Mouse (Mus musculus) MEL (cell line): Measurements from ENCODE around the gene Fxr2. TPM values are rescaled to one million over a fixed set of nuclear protein-coding genes. Genes with fewer than 3 reads are reported as not detected.

Experiments
- DNase-seq: peaks from one replicate; pipeline ENCODE4 v3.0.0; 2011; ENCODE audit warnings: low read depth, low spot score
- H3K27ac ChIP-seq: 2 replicates; pipeline ENCODE4 v1.5.1; 2012; ENCODE audit warnings: low read depth, mild to moderate bottlenecking, control low read depth, low read length, moderate library complexity; ENCODE audit not compliant: control insufficient read depth
- H3K27me3 ChIP-seq, 2 experiments: fragments of 150-350 bp in 1 of 2; sonication (generic) in 1 of 2; 2 replicates each; pipeline ENCODE4 v1.6.1; 2012; ENCODE audit warnings: low read length in 2 of 2, mild to moderate bottlenecking in 2 of 2, improper control_type of control experiment in 1 of 2, moderate library complexity in 1 of 2; ENCODE audit not compliant: insufficient read depth in 2 of 2, control insufficient read depth in 1 of 2
- H3K36me3 ChIP-seq, 2 experiments: 2 replicates each; pipeline ENCODE4 v1.6.1; 2012 to 2014; ENCODE audit warnings: low read length in 2 of 2, improper control_type of control experiment in 1 of 2, inconsistent platforms in 1 of 2, mild to moderate bottlenecking in 1 of 2; ENCODE audit not compliant: insufficient read depth in 2 of 2, control insufficient read depth in 1 of 2
- H3K4me1 ChIP-seq, 2 experiments: fragments of 150-350 bp in 1 of 2; sonication (generic) in 1 of 2; 2 replicates each; pipeline ENCODE4 v1.6.1; 2012; ENCODE audit warnings: low read length in 2 of 2, improper control_type of control experiment in 1 of 2, mild to moderate bottlenecking in 1 of 2; ENCODE audit not compliant: insufficient read depth in 2 of 2, control insufficient read depth in 1 of 2
- H3K4me3 ChIP-seq, 2 experiments: fragments of 150-350 bp in 1 of 2; sonication (generic) in 1 of 2; 2 replicates each; pipeline ENCODE4 v1.5.1; 2012; ENCODE audit warnings: low read depth in 2 of 2, low read length in 2 of 2, mild to moderate bottlenecking in 2 of 2, moderate library complexity in 2 of 2, control low read depth in 1 of 2, improper control_type of control experiment in 1 of 2; ENCODE audit not compliant: control insufficient read depth in 1 of 2, insufficient read depth in 1 of 2
- H3K79me2 ChIP-seq: 2 replicates; pipeline ENCODE4 v1.6.1; 2012; ENCODE audit warnings: mild to moderate bottlenecking, low read length, moderate library complexity; ENCODE audit not compliant: control insufficient read depth, poor library complexity, insufficient read depth
- H3K9ac ChIP-seq: 2 replicates; pipeline ENCODE4 v1.6.1; 2012; ENCODE audit warnings: low read depth, mild to moderate bottlenecking, control low read depth, low read length, moderate library complexity; ENCODE audit not compliant: control insufficient read depth, poor library complexity, severe bottlenecking
- H3K9me3 ChIP-seq: fragments of 150-350 bp; sonication (generic); replicated peaks from 2 replicates; pipeline ENCODE4 v1.6.1; 2012; ENCODE audit warnings: mild to moderate bottlenecking, low read length, improper control_type of control experiment, moderate library complexity; ENCODE audit not compliant: insufficient read depth
- CHD1 ChIP-seq: IDR thresholded peaks from 2 replicates; pipeline ENCODE4 v1.6.1; 2012; ENCODE audit warnings: low read depth, mild to moderate bottlenecking, inconsistent platforms, low read length, improper control_type of control experiment
- CHD2 ChIP-seq: IDR thresholded peaks from 2 replicates; pipeline ENCODE4 v1.6.1; 2011; ENCODE audit warnings: low read length, improper control_type of control experiment
- CTCF ChIP-seq, 3 experiments: IDR thresholded peaks in 2 of 3; conservative IDR thresholded peaks in 1 of 3; 2 replicates each; pipeline ENCODE4 v1.5.1; 2011 to 2012; ENCODE audit warnings: low read length in 3 of 3, low read depth in 2 of 3, mild to moderate bottlenecking in 2 of 3, improper control_type of control experiment in 1 of 3, inconsistent platforms in 1 of 3, mixed read lengths in 1 of 3, moderate library complexity in 1 of 3; ENCODE audit not compliant: control insufficient read depth in 1 of 3, insufficient read depth in 1 of 3, poor library complexity in 1 of 3, severe bottlenecking in 1 of 3
- E2F4 ChIP-seq: IDR thresholded peaks from 2 replicates; pipeline ENCODE4 v1.6.1; 2011; ENCODE audit warnings: low read depth, low read length, improper control_type of control experiment, borderline replicate concordance
- ELF1 ChIP-seq: IDR thresholded peaks from 2 replicates; pipeline ENCODE4 v1.6.1; 2014; ENCODE audit warnings: low read depth, mild to moderate bottlenecking, inconsistent platforms, low read length, improper control_type of control experiment, moderate library complexity
- EP300 ChIP-seq, 2 experiments: IDR thresholded peaks; 2 replicates each; pipeline ENCODE4 v1.6.1; 2011; ENCODE audit warnings: improper control_type of control experiment in 2 of 2, low read length in 2 of 2, low read depth in 1 of 2, mild to moderate bottlenecking in 1 of 2
- ETS1 ChIP-seq: IDR thresholded peaks from 2 replicates; pipeline ENCODE4 v1.6.1; 2012; ENCODE audit warnings: low read depth, mild to moderate bottlenecking, inconsistent platforms, low read length, improper control_type of control experiment, moderate library complexity
- GABPA ChIP-seq: IDR thresholded peaks from 2 replicates; pipeline ENCODE4 v1.6.1; 2012; ENCODE audit warnings: low read depth, mild to moderate bottlenecking, inconsistent platforms, low read length, improper control_type of control experiment, moderate library complexity
- GATA1 ChIP-seq: IDR thresholded peaks from 2 replicates; pipeline ENCODE4 v1.6.1; 2011; ENCODE audit warnings: low read depth, low read length, improper control_type of control experiment
- HCFC1 ChIP-seq: IDR thresholded peaks from 2 replicates; pipeline ENCODE4 v1.6.1; 2012; ENCODE audit warnings: low read depth, mild to moderate bottlenecking, inconsistent platforms, low read length, improper control_type of control experiment, moderate library complexity
- KAT2A ChIP-seq: conservative IDR thresholded peaks from 2 replicates; pipeline ENCODE4 v1.6.1; 2012; ENCODE audit warnings: low read depth, low read length, improper control_type of control experiment, inconsistent platforms
- MAFK ChIP-seq: IDR thresholded peaks from 2 replicates; pipeline ENCODE4 v1.6.1; 2011; ENCODE audit warnings: low read depth, mild to moderate bottlenecking, low read length, improper control_type of control experiment, borderline replicate concordance
- MAX ChIP-seq: IDR thresholded peaks from 2 replicates; pipeline ENCODE4 v1.6.1; 2011; ENCODE audit warnings: low read length, improper control_type of control experiment
- MAZ ChIP-seq: IDR thresholded peaks from 2 replicates; pipeline ENCODE4 v1.6.1; 2012; ENCODE audit warnings: low read depth, mild to moderate bottlenecking, inconsistent platforms, low read length, improper control_type of control experiment
- MEF2A ChIP-seq: IDR thresholded peaks from 2 replicates; pipeline ENCODE4 v1.6.1; 2014; ENCODE audit warnings: low read depth, mild to moderate bottlenecking, inconsistent platforms, low read length, improper control_type of control experiment; ENCODE audit not compliant: poor library complexity, insufficient replicate concordance, severe bottlenecking; ENCODE audit errors: extremely low read depth
- MYB ChIP-seq: IDR thresholded peaks from 2 replicates; pipeline ENCODE4 v1.6.1; 2011; ENCODE audit warnings: mild to moderate bottlenecking, low read depth, low read length, improper control_type of control experiment
- MYC ChIP-seq: IDR thresholded peaks from 2 replicates; pipeline ENCODE4 v1.6.1; 2011; ENCODE audit warnings: low read depth, mild to moderate bottlenecking, low read length, improper control_type of control experiment, moderate library complexity
- NELFE ChIP-seq: IDR thresholded peaks from 2 replicates; pipeline ENCODE4 v1.6.1; 2011; ENCODE audit warnings: low read depth, low read length, improper control_type of control experiment
- NRF1 ChIP-seq: IDR thresholded peaks from 2 replicates; pipeline ENCODE4 v1.6.1; 2014; ENCODE audit warnings: low read depth, mild to moderate bottlenecking, inconsistent platforms, low read length, improper control_type of control experiment, moderate library complexity; ENCODE audit not compliant: poor library complexity, insufficient read depth, severe bottlenecking
- POLR2A ChIP-seq, 2 experiments: IDR thresholded peaks; 2 replicates each; pipeline ENCODE4 v1.6.1; 2011 to 2012; ENCODE audit warnings: low read length in 2 of 2, mild to moderate bottlenecking in 2 of 2, control low read depth in 1 of 2, improper control_type of control experiment in 1 of 2, low read depth in 1 of 2, moderate library complexity in 1 of 2; ENCODE audit not compliant: control insufficient read depth in 1 of 2, insufficient read depth in 1 of 2, poor library complexity in 1 of 2
- POLR2AphosphoS2 ChIP-seq: IDR thresholded peaks from 2 replicates; pipeline ENCODE4 v1.6.1; 2011; ENCODE audit warnings: low read length, improper control_type of control experiment
- POLR2AphosphoS5 ChIP-seq: IDR thresholded peaks from 2 replicates; pipeline ENCODE4 v1.6.1; 2012; ENCODE audit warnings: low read depth, borderline replicate concordance, mild to moderate bottlenecking, inconsistent platforms, low read length, moderate library complexity, mixed read lengths
- RAD21 ChIP-seq: IDR thresholded peaks from 2 replicates; pipeline ENCODE4 v1.6.1; 2011; ENCODE audit warnings: mild to moderate bottlenecking, low read depth, low read length, improper control_type of control experiment
- RCOR1 ChIP-seq: IDR thresholded peaks from 2 replicates; pipeline ENCODE4 v1.6.1; 2012; ENCODE audit warnings: low read depth, mild to moderate bottlenecking, inconsistent platforms, low read length, improper control_type of control experiment
- SIN3A ChIP-seq: IDR thresholded peaks from 2 replicates; pipeline ENCODE4 v1.6.1; 2012; ENCODE audit warnings: low read length, improper control_type of control experiment, inconsistent platforms
- SMC3 ChIP-seq: IDR thresholded peaks from 2 replicates; pipeline ENCODE4 v1.6.1; 2011; ENCODE audit warnings: low read depth, low read length, improper control_type of control experiment
- TAL1 ChIP-seq: IDR thresholded peaks from 2 replicates; pipeline ENCODE4 v1.6.1; 2012; ENCODE audit warnings: mild to moderate bottlenecking, inconsistent platforms, low read length, moderate library complexity, mixed read lengths
- TBP ChIP-seq: IDR thresholded peaks from 2 replicates; pipeline ENCODE4 v1.8.0; 2011; ENCODE audit warnings: low read depth, low read length, improper control_type of control experiment
- TCF12 ChIP-seq: IDR thresholded peaks from 2 replicates; pipeline ENCODE4 v1.6.1; 2014; ENCODE audit warnings: low read depth, mild to moderate bottlenecking, inconsistent platforms, low read length, improper control_type of control experiment, moderate library complexity
- UBTF ChIP-seq: IDR thresholded peaks from 2 replicates; pipeline ENCODE4 v1.6.1; 2012; ENCODE audit warnings: low read depth, mild to moderate bottlenecking, inconsistent platforms, low read length, improper control_type of control experiment, moderate library complexity, borderline replicate concordance; ENCODE audit not compliant: insufficient read depth
- USF1 ChIP-seq: IDR thresholded peaks from 2 replicates; pipeline ENCODE4 v1.6.1; 2014; ENCODE audit warnings: low read depth, mild to moderate bottlenecking, inconsistent platforms, low read length, improper control_type of control experiment, moderate library complexity
- ZC3H11A ChIP-seq: IDR thresholded peaks from 2 replicates; pipeline ENCODE4 v1.6.1; 2012; ENCODE audit warnings: low read depth, mild to moderate bottlenecking, inconsistent platforms, low read length, improper control_type of control experiment
- ZKSCAN1 ChIP-seq: IDR thresholded peaks from 2 replicates; pipeline ENCODE4 v1.6.1; 2012; ENCODE audit warnings: low read depth, mild to moderate bottlenecking, inconsistent platforms, low read length, improper control_type of control experiment, moderate library complexity
- ZMIZ1 ChIP-seq: IDR thresholded peaks from 2 replicates; pipeline ENCODE4 v1.6.1; 2012; ENCODE audit warnings: low read depth, mild to moderate bottlenecking, inconsistent platforms, low read length, improper control_type of control experiment, moderate library complexity
- ZNF384 ChIP-seq: IDR thresholded peaks from 2 replicates; pipeline ENCODE4 v1.6.1; 2012; ENCODE audit warnings: low read depth, mild to moderate bottlenecking, inconsistent platforms, low read length, improper control_type of control experiment
- polyA plus RNA-seq, 2 experiments: library from polyadenylated mRNA; stranded (reverse) in 1 of 2; unstranded in 1 of 2; fragments of >175 nt in 1 of 2; fragments of >200 nt in 1 of 2; gene quantifications; 2 replicates each; pipeline versions ENCODE4 v1.2.1 to v1.2.4; 2012; ENCODE audit warnings: low replicate concordance in 2 of 2, low read depth in 1 of 2; ENCODE audit not compliant: insufficient read length in 2 of 2, insufficient read depth in 1 of 2, missing spikeins in 1 of 2
- total RNA-seq: library from RNA; depleted of rRNA; stranded (reverse); fragments of 300-350 nt; gene quantifications from 2 replicates; pipeline ENCODE4 v1.2.3, GENCODE M21; 2012; rRNA removed

Fxr2 gene
- total RNA-seq (90.2 and 95.1 TPM in 2 replicates), polyA plus RNA-seq (10 to 100 TPM in 1 of 2 experiments, not detected in 1; 97.6 TPM)

- peak within 1 kb of the TSS; percentile 57 to 84 for H3K4me3 ChIP-seq
- H3K9me3 ChIP-seq: no peaks in the 10 kb centered on the region
- H3K27me3 ChIP-seq: no peaks in the 10 kb centered on the region
- peak; percentile 100 for DNase-seq
- peak within 1 kb of the TSS; percentile 89 for H3K27ac ChIP-seq
- H3K9ac ChIP-seq: peak within 1 kb of the TSS; percentile 99
- peaks cover 40% of the 10 kb centered on the region for H3K79me2 ChIP-seq
- peaks cover 11 to 39% of the 10 kb centered on the region in 2 experiments for H3K36me3 ChIP-seq
- peaks cover 19 to 27% of the 10 kb centered on the region in 2 experiments for H3K4me1 ChIP-seq
- no peak for TF ChIP-seq TAL1
- no peak; the same call in 1 of the 2 replicates for TF ChIP-seq KAT2A
- no peak; the same call in 1 of the 2 replicates for TF ChIP-seq USF1
- no peak for TF ChIP-seq SMC3
- TF ChIP-seq CTCF (IDR thresholded peaks at IDR 0.05 in 2 of 3, conservative IDR thresholded peaks at IDR 0.05 in 1 of 3; ENCODE audit: control insufficient read depth in 1 of 3, insufficient read depth in 1 of 3, low read depth in 2 of 3, low read length in 3 of 3, poor library complexity in 1 of 3, severe bottlenecking in 1 of 3): peak; percentile 49 to 88 (median 85)
- peak; percentile 50; the same call in 1 of the 2 replicates for TF ChIP-seq POLR2AphosphoS2
- 0 out of 2 replicates have a peak, but pooled peaks have one; percentile 7 for TF ChIP-seq MAX
- TF ChIP-seq EP300 (IDR thresholded peaks at IDR 0.05; ENCODE audit: low read depth in 1 of 2, low read length in 2 of 2): no peak
- TF ChIP-seq TBP: peak; percentile 42
- no peak for TF ChIP-seq UBTF
- no peak; the same call in 1 of the 2 replicates for TF ChIP-seq TCF12
- TF ChIP-seq RAD21: no peak
- no peak for TF ChIP-seq ZC3H11A
- TF ChIP-seq RCOR1: no peak; the same call in 1 of the 2 replicates
- TF ChIP-seq SIN3A: peak; percentile 89
- TF ChIP-seq POLR2A (IDR thresholded peaks at IDR 0.05; ENCODE audit: control insufficient read depth in 1 of 2, insufficient read depth in 1 of 2, low read depth in 1 of 2, low read length in 2 of 2, poor library complexity in 1 of 2): peak; percentile 84 to 86
- peak; percentile 93 for TF ChIP-seq ELF1
- peak; percentile 55 for TF ChIP-seq MAZ
- TF ChIP-seq CHD2: no peak
- TF ChIP-seq HCFC1: peak; percentile 80
- peak; percentile 28; the same call in 1 of the 2 replicates for TF ChIP-seq MYC
- TF ChIP-seq NELFE: peak; percentile 55
- 0 out of 2 replicates have a peak, but pooled peaks have one; percentile 7 for TF ChIP-seq ETS1
- no peak for TF ChIP-seq POLR2AphosphoS5
- TF ChIP-seq GABPA: no peak
- TF ChIP-seq ZMIZ1: 0 out of 2 replicates have a peak, but pooled peaks have one; percentile 31
- no peak for TF ChIP-seq MYB
- no peak for TF ChIP-seq MAFK
- TF ChIP-seq CHD1: no peak
- peak; percentile 96 for TF ChIP-seq ZNF384
- TF ChIP-seq ZKSCAN1: no peak; the same call in 1 of the 2 replicates
- TF ChIP-seq NRF1: peak; percentile 77
- no peak for TF ChIP-seq E2F4
- TF ChIP-seq MEF2A: no peak
- TF ChIP-seq GATA1: no peak
These were observed at the start of gene Fxr2 for GRCm38 (mm10) chr11:69632284-69633089. TSS of gene Fxr2 (plus strand) at chr11:69632990.
